Mouse (Mus musculus) heart, embryonic 16.5 days (tissue): ENCODE measurements around the gene Gm5148. TPM values are rescaled to one million over a fixed set of nuclear protein-coding genes. Genes with fewer than 3 reads are reported as not detected.
A peak's percentile ranks its signal among the peaks of the same experiment; 100 is the strongest.

Source experiments
- ATAC-seq: fragments of 200-750 bp; cut with Nextera tagmentation; replicated peaks from 2 replicates; pipeline ENCODE4 v1.8.0; 2017; ENCODE audit warnings: moderate number of reproducible peaks; ENCODE audit not compliant: insufficient read depth, low FRiP score; ENCODE audit errors: extremely low read depth
- H3K27ac ChIP-seq: fragments of 300-500 bp; sonication (generic); 2 replicates; pipeline ENCODE4 v1.5.1; 2014; ENCODE audit warnings: mild to moderate bottlenecking, low read length, control low read depth, moderate library complexity
- H3K27me3 ChIP-seq: fragments of 300-500 bp; sonication (generic); 2 replicates; pipeline ENCODE4 v1.6.1; 2014; ENCODE audit warnings: low read length, mixed read lengths; ENCODE audit not compliant: control insufficient read depth, insufficient read depth
- H3K36me3 ChIP-seq: fragments of 300-500 bp; sonication (generic); 2 replicates; pipeline ENCODE4 v1.6.1; 2014; ENCODE audit not compliant: control insufficient read depth, insufficient read depth
- H3K4me1 ChIP-seq: fragments of 300-500 bp; sonication (generic); 2 replicates; pipeline ENCODE4 v1.6.1; 2014; ENCODE audit warnings: low read length, mixed read lengths; ENCODE audit not compliant: control insufficient read depth, insufficient read depth
- H3K4me2 ChIP-seq: fragments of 300-500 bp; sonication (generic); 2 replicates; pipeline ENCODE4 v1.6.1; 2014; ENCODE audit warnings: low read depth, mild to moderate bottlenecking, control low read depth, low read length
- H3K4me3 ChIP-seq: fragments of 300-500 bp; sonication (generic); 2 replicates; pipeline ENCODE4 v1.5.1; 2014; ENCODE audit warnings: mild to moderate bottlenecking, control low read depth, low read length
- H3K9ac ChIP-seq: fragments of 300-500 bp; sonication (generic); 2 replicates; pipeline ENCODE4 v1.6.1; 2014; ENCODE audit warnings: low read length, control low read depth
- H3K9me3 ChIP-seq: fragments of 300-500 bp; sonication (generic); replicated peaks from 2 replicates; pipeline ENCODE4 v1.6.1; 2016; ENCODE audit warnings: low read length; ENCODE audit not compliant: control insufficient read depth
- WGBS: fragments of 180-500 bp; shearing (Covaris S2); extraction: QIAGEN DNeasy Blood & Tissue Kit; methylation state at CpG from one replicate; pipeline ENCODE4 v1.1.7; 2014; 5-methylcytosine and 5-hydroxymethylcytosine counted together
- polyA plus RNA-seq: library from polyadenylated mRNA; unstranded; fragments of >200 nt; fragmentation: Nextera tagmentation; extraction: Ambion mirVana; gene quantifications from 2 replicates; pipeline ENCODE4 v1.2.1, GENCODE M21; 2015

Gene Gm5148
- polyA plus RNA-seq, 1 experiment from 2014 or later = 4.0 TPM

GRCm38 (mm10) chr3:37712501-37712900 lies 11.8 kb downstream of the Gm5148 start:
- 18% methylated on average over 9 of the region's 9 CpGs for WGBS
- Histone ChIP-seq H3K4me2 (no peak overlapping the region), H3K27me3 (no peaks in the 10 kb centered on the region), H3K4me1 (peaks cover 9% of the 10 kb centered on the region), H3K9ac (no peak overlapping the region), H3K36me3 (no peaks in the 10 kb centered on the region), H3K27ac (no peak overlapping the region), H3K9me3 (peaks cover 4% of the 10 kb centered on the region; the same call in 1 of the 2 replicates), H3K4me3 (no peak overlapping the region)
- peak; percentile 60 for ATAC-seq

- WGBS = 74% methylated on average over 4 of the region's 4 CpGs
- no peak for ATAC-seq
These were observed 12.7 kb downstream of the Gm5148 start for GRCm38 (mm10) chr3:37711639-37712038.

DNA sequence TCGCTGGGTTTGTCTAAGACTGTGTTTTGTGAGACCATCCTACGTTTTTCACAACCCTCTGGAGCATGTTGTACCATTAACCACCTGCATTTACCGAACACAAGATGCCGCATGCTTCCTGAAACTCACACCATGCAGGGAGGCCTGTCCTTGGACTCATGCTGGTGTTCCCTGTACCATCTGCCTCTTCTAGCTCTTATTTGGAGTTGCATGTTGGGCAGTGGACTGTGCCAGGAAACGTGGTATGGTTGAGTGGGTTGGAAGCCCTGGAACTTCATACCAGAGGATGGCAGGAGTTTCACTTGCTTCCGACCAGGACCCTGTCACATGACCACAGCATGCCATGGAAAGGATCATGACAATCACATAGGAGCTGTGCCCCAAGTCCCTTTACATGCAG lies 16.5 kb downstream of the Gm5148 start:
- 84% methylated on average over 6 of the region's 6 CpGs for WGBS

More at GRCm38 (mm10) chr3:37711639-37712038, 12.7 kb downstream of the Gm5148 start:
- Histone ChIP-seq H3K27ac (no peak overlapping the region; the same call in 1 of the 2 replicates), H3K27me3 (no peaks in the 10 kb centered on the region), H3K4me2 (no peak overlapping the region), H3K9me3 (peaks cover 4% of the 10 kb centered on the region; the same call in 1 of the 2 replicates), H3K36me3 (no peaks in the 10 kb centered on the region), H3K4me1 (peaks cover 9% of the 10 kb centered on the region), H3K4me3 (no peak overlapping the region), H3K9ac (no peak overlapping the region)

DNA sequence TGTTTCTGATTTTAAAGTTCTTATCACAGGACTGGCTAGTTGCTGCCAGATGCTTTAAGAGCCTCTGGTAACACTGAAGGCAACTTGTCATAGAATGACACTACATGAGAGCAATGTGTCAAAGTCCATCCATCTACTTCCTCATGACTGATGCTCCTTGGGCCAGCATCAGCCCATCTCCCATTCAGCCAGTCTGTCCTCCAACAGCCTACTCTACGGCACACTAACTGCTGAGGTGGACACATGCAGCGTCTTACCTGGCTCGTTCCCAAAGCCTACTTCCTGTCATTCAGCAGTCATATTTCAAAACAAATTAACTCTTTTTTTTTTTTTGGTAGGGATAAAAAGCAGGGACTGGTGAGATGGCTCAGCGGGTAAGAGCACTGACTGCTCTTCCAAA lies 17.9 kb downstream of the Gm5148 start:
- Histone ChIP-seq H3K27ac (no peak overlapping the region), H3K27me3 (no peaks in the 10 kb centered on the region), H3K9ac (no peak overlapping the region), H3K36me3 (no peaks in the 10 kb centered on the region), H3K4me1 (peaks cover 7% of the 10 kb centered on the region), H3K9me3 (peaks cover 12% of the 10 kb centered on the region), H3K4me2 (no peak overlapping the region), H3K4me3 (no peak overlapping the region)
- ATAC-seq = no peak
- 57% methylated on average over 4 of the region's 4 CpGs for WGBS

More for the DNA sequence above, 16.5 kb downstream of the Gm5148 start:
- H3K9ac ChIP-seq = no peak overlapping the region
- H3K27me3 ChIP-seq = no peaks in the 10 kb centered on the region
- no peak for ATAC-seq
- peaks cover 8% of the 10 kb centered on the region; the same call in 1 of the 2 replicates for H3K9me3 ChIP-seq
- no peak overlapping the region for H3K4me2 ChIP-seq
- no peak overlapping the region for H3K27ac ChIP-seq
- H3K36me3 ChIP-seq = no peaks in the 10 kb centered on the region
- H3K4me3 ChIP-seq = no peak overlapping the region
- peaks cover 15% of the 10 kb centered on the region for H3K4me1 ChIP-seq

GRCm38 (mm10) chr3:37705436-37705835 lies 18.9 kb downstream of the Gm5148 start:
- WGBS = 21% methylated on average over 6 of the region's 6 CpGs
- peaks cover 12% of the 10 kb centered on the region for H3K9me3 ChIP-seq
- H3K36me3 ChIP-seq = no peaks in the 10 kb centered on the region
- no peak for ATAC-seq
- no peaks in the 10 kb centered on the region for H3K27me3 ChIP-seq
- no peak overlapping the region for H3K4me2 ChIP-seq
- H3K4me3 ChIP-seq = no peak overlapping the region
- peak overlapping the region; percentile 0; the same call in 1 of the 2 replicates for H3K27ac ChIP-seq
- H3K4me1 ChIP-seq = peaks cover 7% of the 10 kb centered on the region
- H3K9ac ChIP-seq = no peak overlapping the region

- Histone ChIP-seq H3K27me3 (no peaks in the 10 kb centered on the region), H3K9ac (no peak overlapping the region), H3K27ac (peak overlapping the region; percentile 0; the same call in 1 of the 2 replicates), H3K4me2 (no peak overlapping the region), H3K9me3 (peaks cover 8% of the 10 kb centered on the region), H3K4me1 (peaks cover 7% of the 10 kb centered on the region), H3K36me3 (no peaks in the 10 kb centered on the region), H3K4me3 (no peak overlapping the region)
- no peak for ATAC-seq
- 28% methylated on average over 14 of the region's 14 CpGs for WGBS
These were observed 19.5 kb downstream of the Gm5148 start for GRCm38 (mm10) chr3:37704701-37705279.

- Histone ChIP-seq H3K27me3 (no peaks in the 10 kb centered on the region), H3K9ac (no peak overlapping the region), H3K4me2 (no peak overlapping the region), H3K36me3 (no peaks in the 10 kb centered on the region), H3K27ac (no peak overlapping the region), H3K4me3 (no peak overlapping the region), H3K9me3 (peaks cover 8% of the 10 kb centered on the region), H3K4me1 (peaks cover 7% of the 10 kb centered on the region)
- ATAC-seq = no peak
- WGBS = 84% methylated on average over 6 of the region's 6 CpGs
These were observed 21.2 kb downstream of the Gm5148 start for GRCm38 (mm10) chr3:37703066-37703465.

DNA sequence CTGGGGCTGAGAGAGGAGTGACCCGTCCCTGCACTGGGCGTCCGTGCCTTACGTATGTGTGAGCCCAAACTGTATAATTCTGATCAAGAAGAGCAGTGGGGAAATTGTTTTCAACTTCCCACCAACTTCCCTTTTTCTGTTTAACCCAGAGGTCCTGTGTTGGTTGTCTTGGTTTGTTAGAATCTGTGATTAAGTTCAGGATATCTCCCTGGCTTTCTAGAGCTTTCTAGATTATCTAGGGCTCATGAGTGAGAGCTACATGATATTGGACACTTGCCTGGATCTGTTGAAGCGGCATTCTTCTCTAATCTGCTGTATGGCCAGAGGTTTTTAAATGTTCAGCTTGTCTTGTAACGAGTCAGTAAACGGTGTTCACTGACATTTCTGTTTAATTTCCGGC lies 30.7 kb downstream of the Gm5148 start:
- 0 out of 2 replicates have a peak overlapping the region, but pooled peaks have one; percentile 13 for H3K9ac ChIP-seq
- no peaks in the 10 kb centered on the region for H3K9me3 ChIP-seq
- no peak overlapping the region for H3K4me2 ChIP-seq
- H3K4me1 ChIP-seq = peaks cover 10% of the 10 kb centered on the region
- ATAC-seq = no peak
- H3K27me3 ChIP-seq = no peaks in the 10 kb centered on the region
- WGBS = 40% methylated on average over 8 of the region's 8 CpGs
- H3K27ac ChIP-seq = peak overlapping the region; percentile 60
- no peaks in the 10 kb centered on the region for H3K36me3 ChIP-seq
- no peak overlapping the region for H3K4me3 ChIP-seq

DNA sequence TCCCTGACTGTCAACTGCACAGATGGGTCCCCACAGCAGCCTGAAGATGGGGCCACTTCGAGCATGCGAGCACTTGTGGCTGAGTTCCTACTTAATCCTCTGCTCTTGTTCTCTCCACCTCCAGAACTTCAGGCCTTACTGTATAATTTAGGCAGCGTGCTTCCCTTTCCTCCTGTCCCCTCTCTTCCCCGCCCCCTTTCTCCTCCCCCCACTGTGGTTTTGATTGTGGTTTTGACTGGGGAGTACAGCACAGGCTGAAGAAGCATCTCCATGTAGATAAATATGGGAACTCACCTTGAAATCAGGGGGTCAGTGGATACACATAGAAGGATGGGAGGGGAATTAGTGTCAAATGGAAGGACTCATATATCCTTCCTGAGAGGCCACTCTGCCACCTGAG lies 31.3 kb downstream of the Gm5148 start:
- Histone ChIP-seq H3K27ac (no peak overlapping the region), H3K4me3 (no peak overlapping the region), H3K9me3 (no peaks in the 10 kb centered on the region), H3K9ac (no peak overlapping the region), H3K4me2 (no peak overlapping the region), H3K27me3 (no peaks in the 10 kb centered on the region), H3K4me1 (peaks cover 10% of the 10 kb centered on the region), H3K36me3 (no peaks in the 10 kb centered on the region)
- 83% methylated on average over 4 of the region's 4 CpGs for WGBS
- ATAC-seq = no peak
